Mouse (Mus musculus): Measurements from ENCODE around the gene Bcl11a. TPM values are rescaled to one million over a fixed set of nuclear protein-coding genes. Genes with fewer than 3 reads are reported as not detected.
"Not testable (repeated sequence)": the region's sequence is repeated elsewhere in the genome, so short reads cannot be mapped to it uniquely, and the experiment has no call there.

Gene Bcl11a
- polyA plus RNA-seq, 1 experiment from 2014 or later, result 25.2 TPM

DNA sequence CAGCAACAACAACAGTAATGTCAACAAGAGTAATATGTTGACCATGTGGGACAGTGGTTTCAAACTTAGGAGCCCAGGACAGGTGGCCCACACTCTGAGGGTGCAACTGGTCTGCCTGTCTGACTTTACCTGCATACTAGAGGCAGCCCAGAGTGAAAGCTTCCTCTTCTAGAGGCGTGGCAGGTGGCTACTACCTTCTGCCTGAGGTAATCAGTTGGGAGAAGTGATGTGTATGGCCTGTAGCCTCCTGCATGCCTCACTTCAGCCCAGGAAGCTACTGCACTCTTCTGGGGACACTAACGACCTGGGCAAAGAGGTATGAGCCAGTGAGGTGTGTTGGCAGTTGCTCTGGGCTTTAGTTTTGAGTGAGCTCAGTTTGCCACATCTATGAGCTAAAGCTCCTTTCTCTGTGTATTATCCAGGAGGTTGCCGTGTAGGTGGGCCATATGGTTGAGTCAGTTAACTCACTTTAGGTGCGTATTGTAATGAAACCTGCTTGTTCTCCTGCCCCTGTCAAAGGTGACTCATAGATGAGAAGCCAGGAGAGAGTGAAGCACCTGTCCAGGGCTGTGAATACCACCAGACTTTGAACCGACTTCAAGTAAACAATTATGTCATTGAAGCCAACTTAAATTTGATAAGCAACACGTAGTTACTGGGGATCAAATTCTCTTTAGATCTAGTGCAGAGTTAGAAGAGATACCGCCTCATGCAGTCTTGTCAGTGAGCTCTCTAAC lies 38.9 kb downstream of the Bcl11a start:
- 58% methylated on average over 7 of the region's 7 CpGs for WGBS (ENCODE audit: insufficient replicate concordance)
- Histone ChIP-seq H3K36me3 (replicated peaks) (peaks cover 57% of the 10 kb centered on the region), H3K27me3 (no peaks in the 10 kb centered on the region), H3K4me1 (replicated peaks) (peaks cover 90% of the 10 kb centered on the region), H3K9ac (no peak overlapping the region), H3K9me3 (replicated peaks) (no peaks in the 10 kb centered on the region), H3K4me3 (replicated peaks) (no peak overlapping the region), H3K4me2 (no peak overlapping the region), H3K27ac (replicated peaks) (peak overlapping the region; percentile 38)
- ATAC-seq (ENCODE audit: insufficient read depth), result no peak

DNA sequence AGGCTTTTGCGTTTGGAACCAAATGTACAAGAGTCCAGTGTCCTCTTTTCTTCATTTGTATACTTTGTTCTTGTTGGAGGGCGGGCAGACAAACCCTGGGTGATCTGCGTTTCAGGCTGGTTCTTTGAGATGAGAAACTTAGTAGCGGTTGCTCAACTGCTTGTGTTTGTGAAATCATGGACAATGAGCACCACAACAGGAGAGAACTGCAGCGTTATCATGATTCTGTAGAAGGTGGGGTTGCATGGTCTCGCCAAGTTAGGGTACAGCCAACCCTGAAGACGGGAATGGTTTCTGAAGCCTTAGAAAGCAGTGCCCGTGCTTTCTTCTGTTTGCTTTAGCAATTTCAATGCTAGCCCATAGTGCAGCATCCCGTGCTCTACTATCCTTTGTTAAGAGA lies 43.3 kb downstream of the Bcl11a start:
- Histone ChIP-seq H3K4me2 (no peak overlapping the region), H3K4me3 (replicated peaks) (no peak overlapping the region), H3K4me1 (replicated peaks) (peaks cover 93% of the 10 kb centered on the region), H3K27ac (replicated peaks) (peak overlapping the region; percentile 33; the same call in 1 of the 2 replicates), H3K9me3 (replicated peaks) (no peaks in the 10 kb centered on the region), H3K36me3 (replicated peaks) (peaks cover 33% of the 10 kb centered on the region), H3K9ac (no peak overlapping the region), H3K27me3 (no peaks in the 10 kb centered on the region)
- 66% methylated on average over 9 of the region's 9 CpGs for WGBS (ENCODE audit: insufficient replicate concordance)
- no peak for ATAC-seq (ENCODE audit: insufficient read depth)

DNA sequence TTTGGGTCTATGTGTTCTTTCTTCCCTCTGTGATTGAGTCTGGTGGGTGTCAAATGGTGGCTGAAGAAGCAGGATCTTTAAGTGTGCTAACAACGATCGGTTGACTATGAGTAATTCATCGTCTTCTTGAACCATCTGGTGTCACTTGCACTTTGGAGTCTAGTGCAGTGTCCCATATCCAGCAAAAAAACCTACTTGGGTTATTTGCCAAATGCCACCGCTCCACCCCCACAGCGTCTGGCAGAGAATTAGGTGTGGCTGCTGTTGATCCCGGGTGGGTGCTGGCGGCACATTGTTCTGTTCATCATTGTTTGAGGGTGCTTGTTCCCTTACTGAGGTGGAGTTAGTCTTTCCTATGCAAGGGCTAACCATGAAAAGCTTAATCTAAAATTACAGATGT lies 45.0 kb downstream of the Bcl11a start:
- H3K4me3 ChIP-seq (replicated peaks), result no peak overlapping the region
- no peak overlapping the region for H3K9ac ChIP-seq
- H3K9me3 ChIP-seq (replicated peaks), result no peaks in the 10 kb centered on the region
- peaks cover 96% of the 10 kb centered on the region for H3K4me1 ChIP-seq (replicated peaks)
- no peak for ATAC-seq (ENCODE audit: insufficient read depth)
- H3K27ac ChIP-seq (replicated peaks), result peak overlapping the region; percentile 25
- peaks cover 29% of the 10 kb centered on the region for H3K36me3 ChIP-seq (replicated peaks)
- no peak overlapping the region for H3K4me2 ChIP-seq
- WGBS (ENCODE audit: insufficient replicate concordance), result 50% methylated on average over 7 of the region's 7 CpGs
- H3K27me3 ChIP-seq, result no peaks in the 10 kb centered on the region

DNA sequence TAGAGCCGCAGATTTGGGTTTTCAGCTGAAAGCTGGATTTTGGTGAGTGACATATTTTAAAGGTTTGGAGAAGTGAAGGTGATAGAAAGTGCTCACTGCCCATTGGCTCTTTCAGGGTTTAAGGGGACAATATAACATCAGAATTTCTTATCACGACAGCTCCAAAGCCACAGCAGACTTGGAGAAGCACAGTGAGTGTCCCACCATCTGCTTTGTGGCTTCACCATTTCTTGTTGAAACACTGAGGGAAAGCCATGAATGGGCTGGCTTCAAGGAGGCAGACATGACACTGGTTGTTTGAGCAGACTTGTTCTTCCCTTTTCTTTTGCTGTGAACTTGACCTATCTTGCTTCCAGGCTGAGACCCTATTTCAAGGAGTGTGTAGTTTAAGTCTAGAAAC lies 46.1 kb downstream of the Bcl11a start:
- Histone ChIP-seq H3K4me2 (no peak overlapping the region), H3K27ac (replicated peaks) (peak overlapping the region; percentile 25), H3K4me3 (replicated peaks) (no peak overlapping the region), H3K9ac (no peak overlapping the region), H3K27me3 (no peaks in the 10 kb centered on the region), H3K36me3 (replicated peaks) (peaks cover 21% of the 10 kb centered on the region), H3K9me3 (replicated peaks) (no peaks in the 10 kb centered on the region), H3K4me1 (replicated peaks) (peaks cover 97% of the 10 kb centered on the region)
- ATAC-seq (ENCODE audit: insufficient read depth), result no peak
- WGBS (ENCODE audit: insufficient replicate concordance), result 30% methylated on average over 2 of the region's 2 CpGs

DNA sequence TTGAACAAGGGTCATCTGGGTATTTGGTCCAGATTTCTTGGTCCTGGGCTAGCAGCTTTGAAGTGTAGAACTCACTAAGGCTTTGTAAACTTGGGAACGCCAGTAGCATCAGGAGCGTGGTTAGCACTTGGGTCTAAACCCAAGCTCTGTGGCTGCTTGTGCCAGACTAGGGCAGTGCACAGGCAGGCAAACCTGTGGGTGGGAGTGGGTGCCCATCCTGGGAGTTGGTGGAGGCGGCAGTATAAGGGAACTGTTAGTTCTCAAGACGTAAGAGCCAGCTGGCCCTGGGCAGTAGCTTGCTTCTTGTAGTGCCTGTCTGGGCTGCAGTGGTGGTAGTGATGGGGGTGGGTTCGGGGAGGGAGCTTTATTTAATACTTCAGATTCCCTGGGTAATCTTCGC lies 47.2 kb downstream of the Bcl11a start:
- no peak overlapping the region for H3K4me3 ChIP-seq (replicated peaks)

DNA sequence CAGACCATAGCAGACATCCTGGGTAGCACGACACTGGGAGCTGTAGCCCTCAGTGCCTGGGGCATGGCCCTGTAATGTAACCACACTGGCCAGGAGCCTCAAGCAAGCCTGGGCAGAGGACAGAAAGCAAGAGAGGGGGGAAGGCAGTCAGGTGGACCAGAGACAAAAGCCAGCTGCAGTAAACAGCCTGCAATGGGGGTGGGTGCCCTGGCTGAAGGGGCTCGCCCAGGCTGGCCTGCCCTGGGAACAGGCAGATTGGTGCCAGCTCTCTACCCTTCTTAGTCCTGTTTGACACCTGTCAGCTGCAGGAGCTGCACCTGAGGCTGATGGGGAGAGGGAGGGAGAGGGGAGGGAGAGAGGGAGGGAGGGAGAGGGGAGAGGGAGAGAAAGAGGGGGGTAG lies 50.1 kb downstream of the Bcl11a start:
- H3K27ac ChIP-seq (replicated peaks), result peak overlapping the region; percentile 90
- no peak overlapping the region for H3K4me2 ChIP-seq
- H3K36me3 ChIP-seq (replicated peaks), result peaks cover 16% of the 10 kb centered on the region; the same call in 1 of the 2 replicates
- H3K9ac ChIP-seq, result peak overlapping the region; percentile 25; the same call in 1 of the 2 replicates
- no peak for ATAC-seq (ENCODE audit: insufficient read depth)
- H3K9me3 ChIP-seq (replicated peaks), result no peaks in the 10 kb centered on the region
- H3K4me1 ChIP-seq (replicated peaks), result peaks cover 98% of the 10 kb centered on the region
- H3K4me3 ChIP-seq (replicated peaks), result no peak overlapping the region
- 47% methylated on average over 2 of the region's 2 CpGs for WGBS (ENCODE audit: insufficient replicate concordance)
- H3K27me3 ChIP-seq, result no peaks in the 10 kb centered on the region

More for the DNA sequence above, 47.2 kb downstream of the Bcl11a start:
- ATAC-seq (ENCODE audit: insufficient read depth), result no peak
- Histone ChIP-seq H3K9ac (0 out of 2 replicates have a peak overlapping the region, but pooled peaks have one; percentile 11), H3K27me3 (no peaks in the 10 kb centered on the region), H3K9me3 (replicated peaks) (no peaks in the 10 kb centered on the region), H3K27ac (replicated peaks) (peak overlapping the region; percentile 90; the same call in 1 of the 2 replicates), H3K36me3 (replicated peaks) (peaks cover 12% of the 10 kb centered on the region; the same call in 1 of the 2 replicates), H3K4me2 (no peak overlapping the region), H3K4me1 (replicated peaks) (peaks cover 97% of the 10 kb centered on the region)
- 77% methylated on average over 6 of the region's 6 CpGs for WGBS (ENCODE audit: insufficient replicate concordance)

DNA sequence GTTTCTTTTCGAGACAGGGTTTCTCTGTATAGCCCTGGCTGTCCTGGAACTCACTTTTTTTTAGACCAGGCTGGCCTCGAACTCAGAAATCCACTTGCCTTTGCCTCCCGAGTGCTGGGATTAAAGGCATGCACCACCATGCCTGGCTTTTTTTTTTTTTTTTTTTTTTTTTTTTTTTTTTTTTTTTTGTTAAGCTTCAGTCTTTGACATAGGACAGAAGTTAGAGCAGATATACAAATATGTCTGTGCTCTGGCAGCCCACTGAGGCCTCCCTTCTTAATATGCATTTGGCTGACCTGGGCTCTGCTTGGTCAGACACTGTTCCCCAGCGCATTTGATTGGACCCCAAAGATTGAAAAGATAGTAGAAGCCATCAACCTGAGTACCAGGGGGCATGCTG lies 51.0 kb downstream of the Bcl11a start:
- Histone ChIP-seq H3K27ac (replicated peaks) (peak overlapping the region; percentile 90), H3K4me1 (replicated peaks) (peaks cover 98% of the 10 kb centered on the region)

DNA sequence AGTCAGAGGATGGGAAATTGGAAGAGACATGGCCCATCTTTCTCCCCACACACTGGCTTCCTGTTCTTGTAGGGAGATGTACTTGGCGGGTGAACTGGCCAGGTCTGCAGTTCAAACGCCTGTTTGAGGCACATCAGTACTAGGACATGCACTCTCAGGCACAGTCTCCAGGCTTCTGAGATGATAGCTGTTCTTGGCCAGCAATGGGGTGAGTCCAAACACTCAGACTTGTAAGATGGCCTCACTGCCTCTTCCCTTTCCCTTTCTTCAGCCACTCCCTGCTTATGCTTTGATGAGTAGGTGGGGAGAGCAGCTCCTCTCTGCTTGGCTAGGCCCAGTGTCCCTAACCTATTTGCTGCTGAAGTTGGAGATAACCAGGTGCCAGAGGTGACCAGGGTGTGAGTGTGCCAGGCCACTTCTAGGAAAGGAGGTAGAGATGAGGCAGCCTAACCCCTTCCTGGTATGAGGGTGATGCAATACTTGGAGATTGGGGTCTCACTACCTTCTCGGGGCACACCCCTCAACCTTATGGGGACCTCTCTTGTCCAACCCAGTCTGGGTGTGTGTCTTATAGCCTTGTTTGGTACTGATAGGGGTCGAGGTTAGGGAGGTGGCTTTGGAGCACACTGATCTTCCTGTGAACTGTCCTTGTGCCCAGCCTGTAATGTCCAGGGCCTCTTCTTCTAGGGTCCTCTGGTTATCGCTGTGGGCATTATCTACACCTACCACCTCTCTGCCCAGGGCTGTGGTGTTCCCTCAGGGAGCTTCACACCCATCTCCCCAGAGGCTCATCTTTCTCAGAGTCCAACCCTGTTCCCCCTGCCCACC lies 51.7 kb downstream of the Bcl11a start:
- WGBS (ENCODE audit: insufficient replicate concordance), result 24% methylated on average over 5 of the region's 5 CpGs
- H3K27ac ChIP-seq (replicated peaks), result peak overlapping the region; percentile 90
- H3K4me1 ChIP-seq (replicated peaks), result peaks cover 98% of the 10 kb centered on the region
- H3K27me3 ChIP-seq, result no peaks in the 10 kb centered on the region
- no peaks in the 10 kb centered on the region for H3K9me3 ChIP-seq (replicated peaks)
- H3K4me2 ChIP-seq, result peak overlapping the region; percentile 46
- peak; percentile 93 for ATAC-seq (ENCODE audit: insufficient read depth)
- 0 out of 2 replicates have a peak overlapping the region, but pooled peaks have one; percentile 2 for H3K4me3 ChIP-seq (replicated peaks)
- peak overlapping the region; percentile 42 for H3K9ac ChIP-seq
- H3K36me3 ChIP-seq (replicated peaks), result peaks cover 20% of the 10 kb centered on the region; the same call in 1 of the 2 replicates

More for the DNA sequence above, 51.0 kb downstream of the Bcl11a start:
- 40% methylated on average over 4 of the region's 4 CpGs for WGBS (ENCODE audit: insufficient replicate concordance)
- H3K36me3 ChIP-seq (replicated peaks), result peaks cover 17% of the 10 kb centered on the region; the same call in 1 of the 2 replicates
- H3K9me3 ChIP-seq (replicated peaks); H3K4me3 ChIP-seq (replicated peaks); H3K27me3 ChIP-seq; ATAC-seq (ENCODE audit: insufficient read depth): not testable (repeated sequence)
- peak overlapping the region; percentile 42 for H3K9ac ChIP-seq
- peak overlapping the region; percentile 46 for H3K4me2 ChIP-seq

DNA sequence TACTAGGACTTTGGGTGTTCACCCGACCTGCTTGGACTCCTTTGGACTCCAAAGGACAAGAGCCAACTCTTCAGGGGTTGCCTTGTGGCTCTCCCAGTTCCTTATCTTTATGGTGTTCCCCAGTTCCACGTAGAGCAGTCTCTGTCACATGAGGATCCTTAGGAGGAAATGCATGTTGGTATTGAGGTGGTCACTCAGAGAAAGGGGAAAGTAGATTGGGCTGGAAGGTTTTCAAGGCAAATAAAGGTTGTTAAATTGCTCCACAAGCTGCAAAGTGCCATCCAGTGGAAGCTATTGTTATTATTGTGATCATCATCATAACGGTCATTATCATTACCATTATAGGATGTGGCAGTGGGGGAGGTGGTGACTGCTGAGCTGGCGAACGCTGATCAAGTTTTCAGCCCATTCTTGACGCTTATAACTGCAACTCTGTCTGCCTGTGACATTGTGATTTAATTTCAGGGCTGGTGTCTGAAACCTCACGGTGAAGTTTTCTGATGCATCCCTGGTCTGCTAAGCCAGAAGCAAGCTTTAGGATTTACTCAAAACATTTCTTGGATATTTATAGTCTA lies 52.4 kb downstream of the Bcl11a start:
- Histone ChIP-seq H3K4me1 (replicated peaks) (peaks cover 100% of the 10 kb centered on the region), H3K4me3 (replicated peaks) (no peak overlapping the region), H3K27me3 (no peaks in the 10 kb centered on the region), H3K4me2 (peak overlapping the region; percentile 46), H3K27ac (replicated peaks) (peak overlapping the region; percentile 90), H3K9ac (no peak overlapping the region; the same call in 1 of the 2 replicates), H3K36me3 (replicated peaks) (peaks cover 20% of the 10 kb centered on the region; the same call in 1 of the 2 replicates), H3K9me3 (replicated peaks) (no peaks in the 10 kb centered on the region)
- no peak for ATAC-seq (ENCODE audit: insufficient read depth)
- WGBS (ENCODE audit: insufficient replicate concordance), result 23% methylated on average over 7 of the region's 7 CpGs

DNA sequence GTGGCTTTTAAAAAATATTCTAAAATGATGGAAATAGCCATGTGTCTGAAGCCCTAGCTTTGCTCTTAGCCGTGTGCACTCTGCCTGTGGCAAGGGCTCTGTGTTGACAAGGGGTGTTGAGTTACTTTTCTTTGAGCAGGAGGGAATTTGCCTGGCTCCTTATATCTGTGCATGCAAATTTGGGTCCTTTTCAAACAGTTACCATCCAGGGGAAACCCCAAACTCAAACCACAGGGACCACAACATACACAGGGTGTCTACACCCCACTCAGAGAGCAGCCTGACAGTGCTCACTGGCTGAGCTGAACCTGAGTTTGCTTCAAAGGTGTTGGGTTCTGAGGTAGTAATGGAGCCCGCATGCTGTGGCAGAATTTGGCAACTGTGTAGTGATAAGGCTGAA lies 54.0 kb downstream of the Bcl11a start:
- Histone ChIP-seq H3K36me3 (replicated peaks) (peaks cover 13% of the 10 kb centered on the region; the same call in 1 of the 2 replicates), H3K4me2 (no peak overlapping the region), H3K4me1 (replicated peaks) (peaks cover 100% of the 10 kb centered on the region), H3K27ac (replicated peaks) (peak overlapping the region; percentile 90), H3K9me3 (replicated peaks) (no peaks in the 10 kb centered on the region), H3K9ac (peak overlapping the region; percentile 15; the same call in 1 of the 2 replicates), H3K4me3 (replicated peaks) (no peak overlapping the region), H3K27me3 (no peaks in the 10 kb centered on the region)
- no peak for ATAC-seq (ENCODE audit: insufficient read depth)
- WGBS (ENCODE audit: insufficient replicate concordance), result 49% methylated on average over 2 of the region's 2 CpGs

Data from liver, embryonic 15.5 days (tissue).